Mouse (Mus musculus): Measurements from ENCODE around the gene Glrx. TPM values are rescaled to one million over a fixed set of nuclear protein-coding genes. Genes with fewer than 3 reads are reported as not detected.

Gene Glrx
- total and polyA plus RNA-seq, 3 experiments, result 9.2 to 20.2 TPM; not detected in 1

GRCm38 (mm10) chr13:75879756-75880155, 40.1 kb downstream of the Glrx start:
- H3K9ac ChIP-seq (ENCODE audit: control insufficient read depth, low read depth, low read length, poor library complexity, severe bottlenecking), result no peak overlapping the region
- no peaks in the 10 kb centered on the region for H3K79me2 ChIP-seq (ENCODE audit: control insufficient read depth, insufficient read depth, low read length, poor library complexity)
- H3K4me1 ChIP-seq (ENCODE audit: control insufficient read depth in 1 of 2, insufficient read depth in 2 of 2, low read length in 2 of 2), result no peaks in the 10 kb centered on the region
- no peak for TF ChIP-seq MEF2A (IDR thresholded peaks at IDR 0.05; ENCODE audit: extremely low read depth, insufficient replicate concordance, low read depth, low read length, poor library complexity, severe bottlenecking)
- no peak overlapping the region for H3K4me3 ChIP-seq (ENCODE audit: control insufficient read depth in 1 of 2, insufficient read depth in 1 of 2, low read depth in 2 of 2, low read length in 2 of 2)
- H3K27ac ChIP-seq (ENCODE audit: control insufficient read depth, low read depth, low read length), result no peak overlapping the region
- no peak for DNase-seq (ENCODE audit: low read depth, low spot score)
- no peaks in the 10 kb centered on the region for H3K27me3 ChIP-seq (ENCODE audit: control insufficient read depth in 1 of 2, insufficient read depth in 2 of 2, low read length in 2 of 2)
- H3K9me3 ChIP-seq (replicated peaks; ENCODE audit: insufficient read depth, low read length), result no peaks in the 10 kb centered on the region
- no peaks in the 10 kb centered on the region for H3K36me3 ChIP-seq (ENCODE audit: control insufficient read depth in 1 of 2, insufficient read depth in 2 of 2, low read length in 2 of 2)

GRCm38 (mm10) chr13:75880501-75880900, 40.8 kb downstream of the Glrx start:
- Histone ChIP-seq H3K79me2 (ENCODE audit: control insufficient read depth, insufficient read depth, low read length, poor library complexity) (no peaks in the 10 kb centered on the region), H3K9ac (ENCODE audit: control insufficient read depth, low read depth, low read length, poor library complexity, severe bottlenecking) (no peak overlapping the region), H3K27ac (ENCODE audit: control insufficient read depth, low read depth, low read length) (no peak overlapping the region), H3K4me1 (ENCODE audit: control insufficient read depth in 1 of 2, insufficient read depth in 2 of 2, low read length in 2 of 2) (no peaks in the 10 kb centered on the region), H3K36me3 (ENCODE audit: control insufficient read depth in 1 of 2, insufficient read depth in 2 of 2, low read length in 2 of 2) (no peaks in the 10 kb centered on the region), H3K4me3 (ENCODE audit: control insufficient read depth in 1 of 2, insufficient read depth in 1 of 2, low read depth in 2 of 2, low read length in 2 of 2) (no peak overlapping the region), H3K27me3 (ENCODE audit: control insufficient read depth in 1 of 2, insufficient read depth in 2 of 2, low read length in 2 of 2) (no peaks in the 10 kb centered on the region), H3K9me3 (replicated peaks; ENCODE audit: insufficient read depth, low read length) (no peaks in the 10 kb centered on the region)
- TF ChIP-seq POLR2AphosphoS5 (IDR thresholded peaks at IDR 0.05; ENCODE audit: borderline replicate concordance, low read depth, low read length) (no peak), ELF1 (IDR thresholded peaks at IDR 0.05; ENCODE audit: low read depth, low read length) (no peak), NRF1 (IDR thresholded peaks at IDR 0.05; ENCODE audit: insufficient read depth, low read depth, low read length, poor library complexity, severe bottlenecking) (no peak), SIN3A (IDR thresholded peaks at IDR 0.05; ENCODE audit: low read length) (no peak), GABPA (IDR thresholded peaks at IDR 0.05; ENCODE audit: low read depth, low read length) (no peak), MAZ (IDR thresholded peaks at IDR 0.05; ENCODE audit: low read depth, low read length) (no peak), ZKSCAN1 (IDR thresholded peaks at IDR 0.05; ENCODE audit: low read depth, low read length) (no peak), ZMIZ1 (IDR thresholded peaks at IDR 0.05; ENCODE audit: low read depth, low read length) (no peak), USF1 (IDR thresholded peaks at IDR 0.05; ENCODE audit: low read depth, low read length) (no peak), MYB (IDR thresholded peaks at IDR 0.05; ENCODE audit: low read depth, low read length) (no peak), ETS1 (IDR thresholded peaks at IDR 0.05; ENCODE audit: low read depth, low read length) (no peak), MAFK (IDR thresholded peaks at IDR 0.05; ENCODE audit: borderline replicate concordance, low read depth, low read length) (no peak)
- DNase-seq (ENCODE audit: low read depth, low spot score), result no peak

- no peak for DNase-seq (ENCODE audit: low read depth, low spot score)
- TF ChIP-seq ZMIZ1 (IDR thresholded peaks at IDR 0.05; ENCODE audit: low read depth, low read length), result no peak
- no peak for TF ChIP-seq CHD1 (IDR thresholded peaks at IDR 0.05; ENCODE audit: low read depth, low read length)
- TF ChIP-seq BHLHE40 (IDR thresholded peaks at IDR 0.05; ENCODE audit: borderline replicate concordance, low read depth, low read length), result no peak
- no peak for TF ChIP-seq ZNF384 (IDR thresholded peaks at IDR 0.05; ENCODE audit: low read depth, low read length)
- TF ChIP-seq MAX (IDR thresholded peaks at IDR 0.05; ENCODE audit: low read length), result no peak
- TF ChIP-seq MYC (IDR thresholded peaks at IDR 0.05; ENCODE audit: low read depth, low read length), result no peak
- no peak for TF ChIP-seq GATA1 (IDR thresholded peaks at IDR 0.05; ENCODE audit: low read depth, low read length)
- no peak for TF ChIP-seq MAZ (IDR thresholded peaks at IDR 0.05; ENCODE audit: low read depth, low read length)
- no peak for TF ChIP-seq MXI1 (IDR thresholded peaks at IDR 0.05; ENCODE audit: low read depth, low read length)
- TF ChIP-seq JUND (IDR thresholded peaks at IDR 0.05; ENCODE audit: low read depth, low read length), result no peak
- no peak for TF ChIP-seq SIN3A (IDR thresholded peaks at IDR 0.05; ENCODE audit: low read length)
- TF ChIP-seq KAT2A (conservative IDR thresholded peaks at IDR 0.05; ENCODE audit: low read depth, low read length), result no peak
- no peak for TF ChIP-seq CTCF (IDR thresholded peaks at IDR 0.05 in 2 of 3, conservative IDR thresholded peaks at IDR 0.05 in 1 of 3; ENCODE audit: control insufficient read depth in 1 of 3, insufficient read depth in 1 of 3, low read depth in 2 of 3, low read length in 3 of 3, poor library complexity in 1 of 3, severe bottlenecking in 1 of 3)
- TF ChIP-seq TBP (IDR thresholded peaks at IDR 0.05; ENCODE audit: low read depth, low read length), result no peak
- no peaks in the 10 kb centered on the region for H3K27me3 ChIP-seq (ENCODE audit: control insufficient read depth in 1 of 2, insufficient read depth in 2 of 2, low read length in 2 of 2)
- H3K9ac ChIP-seq (ENCODE audit: control insufficient read depth, low read depth, low read length, poor library complexity, severe bottlenecking), result no peak overlapping the region
- H3K4me3 ChIP-seq (ENCODE audit: control insufficient read depth in 1 of 2, insufficient read depth in 1 of 2, low read depth in 2 of 2, low read length in 2 of 2), result no peak overlapping the region
- H3K9me3 ChIP-seq (replicated peaks; ENCODE audit: insufficient read depth, low read length), result no peaks in the 10 kb centered on the region
- H3K4me1 ChIP-seq (ENCODE audit: control insufficient read depth in 1 of 2, insufficient read depth in 2 of 2, low read length in 2 of 2), result no peaks in the 10 kb centered on the region
- H3K27ac ChIP-seq (ENCODE audit: control insufficient read depth, low read depth, low read length), result no peak overlapping the region
- H3K36me3 ChIP-seq (ENCODE audit: control insufficient read depth in 1 of 2, insufficient read depth in 2 of 2, low read length in 2 of 2), result no peaks in the 10 kb centered on the region
- no peaks in the 10 kb centered on the region for H3K79me2 ChIP-seq (ENCODE audit: control insufficient read depth, insufficient read depth, low read length, poor library complexity)
Observed at GRCm38 (mm10) chr13:75883792-75884191, 44.1 kb downstream of the Glrx start.

Measured in MEL (cell line).